In genomic region chr15:100227031-100227662, GRCm38 (mm10) we compare ENCODE assay signal across 9 mouse cellular contexts. TPM values are rescaled to one million over a fixed set of nuclear protein-coding genes. Genes with fewer than 3 reads are reported as not detected.
A peak's percentile ranks its signal among the peaks of the same experiment; 100 is the strongest.
DNase-seq lines count a peak whose midpoint lies in the region; ATAC-seq lines count a peak whose summit lies in the region.
"Had no signal": no experiment of that assay in that cellular context is flagged by ENCODE, and none has a peak within 500 bp of the region (broad histone marks: within the 10 kb centered on the region; RNA-seq: fewer than 3 reads in every experiment).

No protein-coding gene starts in this region.

- peak; percentile 55 for ATAC-seq in common myeloid progenitor, adult 5-6 weeks (replicated peaks; ENCODE audit: low read depth, poor library complexity, severe bottlenecking)
- peak; percentile 67 for ATAC-seq in heart, embryonic 11.5 days (replicated peaks; ENCODE audit: insufficient number of reproducible peaks, low FRiP score, low TSS enrichment)

- peaks cover 16% of the 10 kb centered on the region for H3K9me3 ChIP-seq in heart, embryonic 11.5 days (replicated peaks; ENCODE audit: control insufficient read depth, low read length)

- intact Hi-C loops in left cerebral cortex, postnatal 4 days (cut with DNase I) = no loop called here

- H3K4me2 ChIP-seq in heart, embryonic 11.5 days = peak overlapping the region; percentile 73

- peak overlapping the region; percentile 100 for H3K27ac ChIP-seq in heart, embryonic 11.5 days (ENCODE audit: low read depth, low read length)

- H3K4me1 ChIP-seq in heart, embryonic 11.5 days (ENCODE audit: control insufficient read depth, insufficient read depth, low read length) = peaks cover 11% of the 10 kb centered on the region; the same call in 1 of the 2 replicates

- H3K27me3 ChIP-seq in heart, embryonic 11.5 days (ENCODE audit: control insufficient read depth, insufficient read depth, low read length) = no peaks in the 10 kb centered on the region

- peak; percentile 81 for DNase-seq in left cerebral cortex, adult 11 months (ENCODE audit: low spot score)
- DNase-seq in left cerebral cortex, postnatal 4 days = no peak
- peak; percentile 16 to 50 for DNase-seq in kidney, postnatal 25 days
- peak; percentile 23 for DNase-seq in mesoderm, embryonic 11.5 days (ENCODE audit: low read depth, low spot score)
- DNase-seq in right cerebral cortex, postnatal 4 days = no peak
- no peak for DNase-seq in urinary bladder, postnatal 4 days (ENCODE audit: low spot score in 2 of 2)

- H3K4me3 ChIP-seq in heart, embryonic 11.5 days (ENCODE audit: low read depth, low read length) = peak overlapping the region; percentile 84

- 2% methylated on average over 17 of the region's 17 CpGs for WGBS in heart, embryonic 11.5 days (ENCODE audit: insufficient replicate concordance)

- H3K9ac ChIP-seq in heart, embryonic 11.5 days (ENCODE audit: low read depth, low read length) = peak overlapping the region; percentile 99

- no peaks in the 10 kb centered on the region for H3K36me3 ChIP-seq in heart, embryonic 11.5 days (ENCODE audit: control insufficient read depth, insufficient read depth, low read length)

RNA-seq across cellular contexts. Expression of gene Atf1, which starts 0.5 kb away (rescaled TPM):
- 10 to 100 TPM; 17.1 to 23.4 TPM for total RNA-seq in left cerebral cortex, postnatal 4 days (2021)
- 77.0 and 94.4 TPM in 2 replicates for total RNA-seq in common myeloid progenitor, adult 5-6 weeks (2017)
- 33.7 and 38.6 TPM in 2 replicates for polyA plus RNA-seq in heart, embryonic 11.5 days (2014; fragmentation: Nextera tagmentation; extraction: Ambion mirVana)

RNA-seq across cellular contexts. Expression of gene Tmprss12, which starts 53.5 kb away (rescaled TPM):
- total RNA-seq in left cerebral cortex, postnatal 4 days (2021) = not detected
- not detected in 2 replicates for total RNA-seq in common myeloid progenitor, adult 5-6 weeks (2017)
- not detected in 2 replicates for polyA plus RNA-seq in heart, embryonic 11.5 days (2014; fragmentation: Nextera tagmentation; extraction: Ambion mirVana)
- polyA plus RNA-seq: brain, embryonic 14.5 days had no signal

Comparison
In these comparisons a context has a peak if more than half of its experiments do, and no peak if none do; other contexts are left out.
1. DNase-seq: peak in left cerebral cortex, adult 11 months (single experiment), kidney, postnatal 25 days (2 of 2) and mesoderm, embryonic 11.5 days (single experiment); none in left cerebral cortex, postnatal 4 days (single experiment), right cerebral cortex, postnatal 4 days (single experiment) and urinary bladder, postnatal 4 days (0 of 2).